Mouse (Mus musculus) layer of hippocampus, postnatal 10 days (tissue): Measurements from ENCODE around the gene Adprm. TPM values are rescaled to one million over a fixed set of nuclear protein-coding genes. Genes with fewer than 3 reads are reported as not detected.

Experiments
- DNase-seq, 2 experiments: peaks; one replicate each; pipeline ENCODE4 v3.0.0; 2021; ENCODE audit warnings: low spot score in 2 of 2
- total RNA-seq, 2 experiments: library from RNA; stranded (reverse); gene quantifications; 2 replicates each; pipeline ENCODE4 v1.2.3; 2021

The Adprm gene
- total RNA-seq, 2 experiments from 2014 or later = 20.7 to 24.1 TPM

GRCm38 (mm10) chr11:67077435-67077834 lies 25.0 kb upstream of the Adprm start:
- DNase-seq = no peak

DNA sequence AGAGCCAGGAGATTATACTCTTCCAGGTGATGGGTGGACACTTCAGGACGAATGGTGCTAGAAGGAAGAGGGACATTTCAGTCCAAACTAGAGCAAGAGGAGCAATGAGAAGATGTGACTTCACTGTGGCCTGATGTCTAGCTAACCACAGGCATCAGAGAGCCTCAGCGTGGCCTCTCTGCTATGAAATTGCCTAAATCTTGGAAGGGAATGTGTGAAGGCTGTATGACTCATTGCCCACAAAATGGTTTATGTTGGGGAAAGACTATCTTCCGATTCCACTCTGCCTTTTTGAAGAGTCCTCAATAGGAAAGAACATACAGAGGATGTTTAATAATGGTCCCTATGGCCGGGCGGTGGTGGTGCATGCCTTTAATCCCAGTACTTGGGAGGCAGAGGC lies 24.4 kb upstream of the Adprm start:
- DNase-seq = no peak

DNA sequence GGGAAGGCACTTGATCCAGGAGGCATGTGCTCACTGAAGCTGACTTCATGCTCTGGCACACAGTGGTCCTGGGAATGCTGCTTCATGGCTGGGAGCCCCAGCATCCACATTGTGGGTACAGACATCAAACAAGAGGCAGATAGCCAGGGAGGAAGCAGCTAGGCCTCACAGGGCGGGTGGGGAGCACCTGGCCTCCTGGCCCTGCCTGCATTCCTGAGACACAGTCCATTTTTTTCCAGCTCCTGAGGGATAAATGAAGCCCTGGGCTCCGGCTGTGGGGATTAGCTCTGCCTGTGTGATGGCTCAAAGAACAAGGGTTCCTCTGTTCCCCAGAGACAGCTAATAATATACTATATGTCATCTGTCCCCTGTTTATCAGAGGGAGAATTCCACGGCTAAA lies 22.6 kb upstream of the Adprm start:
- no peak for DNase-seq

DNA sequence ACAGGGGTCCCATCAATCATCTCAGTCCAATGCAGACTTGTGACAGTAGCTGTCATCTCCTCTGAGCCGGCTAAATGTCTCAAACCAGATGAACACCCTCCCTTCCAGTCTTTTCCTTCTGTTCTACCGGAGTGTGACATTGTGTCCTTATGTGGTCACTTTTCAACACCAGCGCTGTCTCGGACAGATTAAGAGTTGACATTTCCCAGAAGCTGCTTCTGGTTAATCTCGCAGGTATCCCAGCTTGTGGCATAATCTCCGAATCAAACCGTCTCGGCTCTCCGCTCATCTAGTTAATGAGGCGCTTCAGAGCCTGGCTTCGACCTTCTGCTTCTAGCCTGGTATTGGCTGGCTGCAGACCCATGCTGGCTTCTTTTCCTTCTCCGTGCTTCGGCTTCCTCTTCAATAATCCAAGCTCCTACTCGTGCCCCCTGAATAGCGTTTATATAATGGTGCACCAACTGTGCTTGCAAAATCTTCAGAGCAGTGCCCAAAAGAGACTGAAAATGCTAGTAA lies 20.3 kb upstream of the Adprm start:
- no peak for DNase-seq

GRCm38 (mm10) chr11:67067741-67068140 lies 15.3 kb upstream of the Adprm start:
- DNase-seq = no peak

DNA sequence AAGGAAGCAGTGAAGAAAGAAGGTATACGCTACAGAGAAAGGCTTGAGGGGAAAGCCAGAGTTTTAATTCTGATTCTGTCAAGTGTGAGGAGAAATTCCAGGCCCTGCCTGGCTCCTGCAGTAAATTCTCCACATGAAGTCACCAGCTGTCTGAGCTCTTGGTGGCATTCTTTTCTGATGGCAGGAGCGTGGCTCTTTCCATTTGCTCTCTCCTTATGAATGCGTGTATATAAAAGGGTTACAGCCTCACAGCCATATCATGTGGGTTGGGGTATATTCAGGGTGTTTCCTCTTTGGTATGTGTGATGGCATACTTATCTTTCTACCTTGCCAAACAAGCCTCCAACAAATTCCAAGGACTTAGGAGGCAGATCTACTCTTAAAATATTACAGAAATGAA lies 10.3 kb upstream of the Adprm start:
- DNase-seq = no peak

DNA sequence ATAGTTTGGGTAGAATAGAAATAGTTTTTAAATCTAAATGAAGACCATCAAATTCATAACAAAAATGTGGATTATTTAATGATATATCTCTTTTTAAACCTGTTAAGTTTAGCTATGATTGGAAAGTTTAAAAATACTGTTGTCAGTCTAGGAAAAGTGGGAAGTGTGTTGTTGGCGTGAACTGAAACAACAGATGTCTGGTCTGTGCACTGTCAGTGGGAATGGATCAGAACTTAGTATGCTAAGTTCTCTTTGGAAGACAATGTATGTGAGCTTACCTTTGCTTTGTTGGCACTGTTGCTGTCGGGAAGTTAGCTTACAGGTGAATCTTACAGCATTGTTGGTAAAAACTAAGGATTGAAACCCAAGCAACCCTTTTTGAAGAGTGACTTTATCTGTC lies 8.9 kb upstream of the Adprm start:
- no peak for DNase-seq

- DNase-seq = no peak
Observed at GRCm38 (mm10) chr11:67054754-67055365, 2.5 kb upstream of the Adprm start.

DNA sequence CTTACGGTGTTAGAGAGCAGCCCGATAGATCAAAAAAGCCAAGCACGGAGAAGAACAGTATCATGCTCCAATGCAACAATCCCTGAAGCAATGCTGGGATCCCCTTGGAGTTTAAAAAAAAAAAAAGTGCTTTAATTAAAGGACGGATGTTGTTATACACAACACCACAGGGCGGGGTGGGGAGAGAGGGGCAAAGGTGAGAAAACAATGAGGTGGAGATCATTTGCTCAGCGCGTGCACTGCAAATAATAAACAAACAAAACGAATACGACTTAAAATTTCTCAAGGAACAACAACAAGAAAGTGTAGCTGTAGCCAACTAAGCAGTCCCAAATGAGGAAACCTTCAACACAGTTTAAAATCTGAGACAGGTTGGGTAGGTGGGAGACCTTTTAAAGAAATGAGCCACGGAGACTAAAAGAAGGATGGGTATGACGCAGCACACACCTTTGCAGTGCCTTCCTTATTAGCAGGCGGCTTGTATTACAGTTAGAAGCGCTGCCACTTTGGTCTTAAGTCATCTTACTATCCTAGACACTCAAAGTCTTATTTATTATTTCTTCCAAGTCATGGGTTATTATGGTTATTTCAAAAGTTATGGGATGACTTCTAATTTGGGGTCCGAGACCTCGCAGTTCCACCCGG lies 596 bp downstream of the Adprm start:
- no peak for DNase-seq

GRCm38 (mm10) chr11:67049256-67049655 lies 3.1 kb downstream of the Adprm start:
- no peak for DNase-seq

DNA sequence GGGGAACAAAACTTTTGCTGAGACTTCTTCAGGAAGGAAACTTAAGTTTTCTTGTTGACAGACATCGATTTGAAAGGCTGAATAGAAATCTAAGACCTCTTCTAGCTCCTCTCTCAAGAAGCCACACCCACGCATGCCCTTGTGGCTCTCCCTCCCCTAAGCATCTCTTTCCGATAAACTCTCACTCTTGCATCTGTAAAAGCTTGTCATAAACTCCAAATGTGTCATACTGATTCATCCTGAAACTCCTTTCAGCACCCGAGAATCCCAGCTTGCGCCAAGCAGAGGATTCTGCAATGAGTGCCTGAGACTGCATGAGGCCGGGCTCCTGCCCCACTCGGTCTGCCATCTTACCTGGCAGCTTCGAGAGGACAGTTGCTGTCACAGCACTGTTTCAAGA lies 3.9 kb downstream of the Adprm start:
- no peak for DNase-seq

DNA sequence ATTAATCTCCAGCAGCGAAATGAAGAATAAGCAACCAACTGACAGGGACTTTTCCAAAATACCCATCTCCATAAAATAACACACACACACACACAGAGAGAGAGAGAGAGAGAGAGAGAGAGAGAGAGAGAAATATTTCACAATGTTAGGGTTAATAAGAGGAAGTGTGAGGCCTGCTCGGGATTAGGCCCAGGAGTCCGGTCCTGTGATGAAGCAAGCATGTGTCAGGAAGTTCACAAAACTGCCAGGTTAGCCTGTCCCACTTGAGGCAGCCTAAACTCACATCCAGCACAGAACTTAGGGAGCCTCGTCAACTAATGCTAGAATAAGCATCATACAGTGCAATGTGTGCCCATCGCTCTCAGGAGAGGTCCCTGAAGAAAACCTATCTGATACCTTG lies 5.2 kb downstream of the Adprm start:
- DNase-seq = no peak

GRCm38 (mm10) chr11:67044959-67045358 lies 7.4 kb downstream of the Adprm start:
- no peak for DNase-seq

DNA sequence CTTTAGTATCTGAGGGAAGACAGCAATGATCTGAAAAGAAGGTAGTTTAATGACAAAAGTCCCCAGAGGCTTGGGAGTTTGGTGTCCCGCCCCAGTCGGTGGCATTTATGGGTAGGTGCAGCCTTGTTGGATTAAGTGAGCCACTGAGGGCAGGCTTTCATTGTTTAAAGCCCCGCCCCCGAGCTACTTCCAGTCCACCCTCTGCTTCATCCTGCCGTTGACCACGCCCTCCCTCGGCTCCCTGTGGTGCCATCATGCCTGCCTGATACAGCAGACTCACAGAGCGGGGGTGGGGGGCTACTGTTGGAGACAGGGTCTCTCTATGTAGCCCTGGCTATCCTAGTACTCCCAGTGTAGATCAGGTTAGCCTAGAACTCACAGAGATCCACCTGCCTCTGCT lies 9.4 kb downstream of the Adprm start:
- DNase-seq = no peak

DNA sequence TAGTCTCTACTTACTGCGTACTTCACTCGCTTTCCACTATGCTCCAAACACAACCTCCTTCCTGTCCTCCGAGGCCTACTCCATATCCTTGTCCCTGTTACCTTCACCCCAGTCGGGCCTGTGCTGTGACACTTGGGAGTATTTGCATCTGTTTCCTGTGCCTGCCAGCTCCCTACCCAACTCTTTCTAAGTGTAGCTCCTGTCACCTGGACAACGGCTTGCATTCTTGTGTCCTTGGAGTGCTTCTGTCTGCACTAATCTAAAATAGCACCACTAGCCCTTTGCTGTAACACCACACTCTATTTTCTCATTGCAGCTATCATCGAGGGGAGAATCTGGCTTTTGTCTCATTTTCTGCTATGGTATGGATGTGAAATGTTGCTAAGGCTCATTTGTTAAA lies 11.9 kb downstream of the Adprm start:
- DNase-seq = no peak

DNA sequence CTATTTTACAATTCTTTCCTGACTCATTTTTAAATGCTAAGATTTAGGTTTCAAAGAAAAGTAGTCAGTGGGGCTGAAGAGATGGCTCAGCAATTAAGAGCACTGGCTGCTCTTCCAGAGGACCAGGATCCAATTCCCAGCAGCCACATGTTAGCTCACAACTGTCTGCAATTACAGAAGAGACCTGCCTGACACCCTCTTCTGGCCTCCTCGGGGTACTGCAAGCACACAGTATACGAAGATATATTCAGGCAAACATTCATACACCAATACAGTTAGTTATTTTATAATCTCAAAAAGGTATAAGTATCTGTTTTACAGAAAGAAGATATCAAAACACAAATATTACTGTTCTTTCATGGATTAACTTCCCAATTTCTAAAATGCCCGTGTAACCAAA lies 12.6 kb downstream of the Adprm start:
- DNase-seq = no peak

GRCm38 (mm10) chr11:67036892-67037291 lies 15.5 kb downstream of the Adprm start:
- DNase-seq = no peak

GRCm38 (mm10) chr11:67036229-67036628 lies 16.2 kb downstream of the Adprm start:
- DNase-seq = no peak

- no peak for DNase-seq
Observed at GRCm38 (mm10) chr11:67034775-67035485, 17.5 kb downstream of the Adprm start.

DNA sequence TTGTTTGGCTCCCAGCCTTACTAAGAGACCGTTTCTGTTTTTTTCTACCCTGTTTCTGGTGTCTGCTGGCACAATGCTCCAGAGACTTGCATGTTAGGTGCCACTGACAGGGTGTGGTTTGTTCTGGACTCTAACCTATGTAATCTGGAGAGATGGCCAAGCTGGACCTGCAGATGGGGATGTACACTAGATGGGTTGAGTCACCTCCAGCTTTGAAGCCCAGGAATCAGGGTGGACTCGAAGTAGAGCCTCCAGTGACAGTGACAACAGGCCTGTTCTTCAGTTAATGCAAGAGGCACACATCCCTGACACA lies 20.8 kb downstream of the Adprm start:
- DNase-seq = no peak

DNA sequence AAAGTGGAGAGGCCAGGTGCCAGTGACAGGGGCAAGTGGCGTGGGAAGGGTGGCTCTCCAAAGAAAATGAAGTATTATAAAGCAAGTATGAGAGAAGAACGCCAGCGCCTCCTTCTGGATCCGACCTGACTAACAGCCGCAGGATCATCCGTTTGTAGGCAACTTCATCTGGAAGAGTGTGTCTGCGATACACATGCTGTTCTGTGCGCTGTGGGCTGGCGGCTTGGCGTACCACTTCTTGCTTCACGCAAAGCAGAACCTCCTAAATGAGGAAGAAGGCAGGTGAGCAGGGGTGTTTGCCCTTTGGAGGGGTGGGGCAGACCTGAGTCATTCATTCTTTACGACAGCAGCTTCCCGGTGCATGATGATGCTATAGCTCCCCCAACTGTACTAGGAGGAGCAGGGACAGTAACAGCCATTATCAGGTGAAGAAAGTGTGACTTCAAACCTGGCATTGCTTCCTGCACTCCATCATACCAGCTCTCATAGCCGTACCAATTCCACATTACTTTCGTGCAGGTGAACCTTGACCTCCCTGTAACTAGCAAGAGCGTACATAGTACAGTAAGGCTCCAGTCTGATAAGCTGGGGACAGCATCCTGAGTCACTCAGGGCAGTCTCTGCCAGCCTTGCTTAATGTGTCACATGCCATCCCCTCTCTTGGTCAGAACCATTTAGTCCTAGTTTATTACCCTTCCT lies 21.3 kb downstream of the Adprm start:
- no peak for DNase-seq

DNA sequence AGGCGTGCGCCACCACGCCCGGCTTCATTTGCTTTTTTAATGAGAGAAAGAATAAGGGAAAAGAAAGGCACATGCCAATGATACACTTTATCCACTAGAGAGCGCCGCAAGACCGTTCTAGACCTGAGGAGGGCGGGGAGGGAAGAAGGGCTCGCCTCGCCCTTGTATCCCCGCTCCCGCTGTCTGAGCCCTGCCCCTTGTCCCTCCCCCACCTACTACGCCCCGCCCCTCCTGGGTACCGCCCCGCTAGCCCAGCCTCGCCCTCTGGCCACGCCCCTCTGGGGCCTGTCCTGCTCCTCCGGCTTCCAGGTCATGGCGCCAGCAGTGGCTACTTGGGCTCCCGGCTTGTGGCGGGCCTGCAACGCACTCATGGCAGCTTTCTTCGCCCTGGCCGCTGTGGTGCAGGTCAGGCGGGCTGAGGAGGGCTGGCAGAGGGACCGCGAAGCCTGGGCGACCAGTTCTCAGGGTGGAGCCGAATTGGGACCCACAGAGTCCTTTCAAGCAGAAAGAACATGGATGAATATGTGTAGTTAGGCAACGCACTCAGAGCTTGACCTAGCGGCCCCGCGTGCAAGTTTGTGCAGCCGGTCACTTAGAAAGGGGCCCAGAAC lies 27.4 kb downstream of the Adprm start, which contains the start of gene Tmem220:
TSS of gene Tmem220 (plus strand) at position 288 of the 611 bp plus-strand sequence.
- peak; percentile 77 to 87 for DNase-seq
